Mouse (Mus musculus) neural tube, embryonic 14.5 days (tissue): Measurements from ENCODE around the gene Ninj1. TPM values are rescaled to one million over a fixed set of nuclear protein-coding genes. Genes with fewer than 3 reads are reported as not detected.

Experiments
- ATAC-seq: fragments of 200-750 bp; cut with Nextera tagmentation; 2 replicates; pipeline ENCODE4 v1.8.0; 2017; ENCODE audit warnings: low read depth, mild to moderate bottlenecking, moderate TSS enrichment, moderate library complexity
- H3K27ac ChIP-seq: fragments of 300-500 bp; sonication (generic); 2 replicates; pipeline ENCODE4 v1.5.1; 2014; ENCODE audit warnings: low read depth, mild to moderate bottlenecking, control low read depth, low read length, moderate library complexity, mixed read lengths
- H3K27me3 ChIP-seq: fragments of 300-500 bp; sonication (generic); 2 replicates; pipeline ENCODE4 v1.6.1; 2014; ENCODE audit warnings: low read length; ENCODE audit not compliant: control insufficient read depth, insufficient read depth
- H3K36me3 ChIP-seq: fragments of 300-500 bp; sonication (generic); 2 replicates; pipeline ENCODE4 v1.6.1; 2014; ENCODE audit warnings: low read length, mixed read lengths; ENCODE audit not compliant: control insufficient read depth, insufficient read depth
- H3K4me1 ChIP-seq: fragments of 300-500 bp; sonication (generic); 2 replicates; pipeline ENCODE4 v1.6.1; 2014; ENCODE audit warnings: low read length; ENCODE audit not compliant: control insufficient read depth, insufficient read depth
- H3K4me2 ChIP-seq: fragments of 300-500 bp; sonication (generic); 2 replicates; pipeline ENCODE4 v1.6.1; 2014; ENCODE audit warnings: mild to moderate bottlenecking, low read depth, low read length, control low read depth
- H3K4me3 ChIP-seq: fragments of 300-500 bp; sonication (generic); 2 replicates; pipeline ENCODE4 v1.5.1; 2014; ENCODE audit warnings: low read depth, low read length, control low read depth, mixed read lengths
- H3K9ac ChIP-seq: fragments of 300-500 bp; sonication (generic); replicated peaks from 2 replicates; pipeline ENCODE4 v1.6.1; 2014; ENCODE audit warnings: low read depth, mild to moderate bottlenecking, control low read depth, low read length, mixed read lengths
- H3K9me3 ChIP-seq: fragments of 300-500 bp; sonication (generic); 2 replicates; pipeline ENCODE4 v1.6.1; 2016; ENCODE audit warnings: low read length; ENCODE audit not compliant: control insufficient read depth
- WGBS: fragments of 180-500 bp; shearing (Covaris S2); extraction: QIAGEN DNeasy Blood & Tissue Kit; methylation state at CpG from one replicate; pipeline ENCODE4 v1.1.7; 2014; 5-methylcytosine and 5-hydroxymethylcytosine counted together
- polyA plus RNA-seq: library from polyadenylated mRNA; unstranded; fragments of >200 nt; fragmentation: Nextera tagmentation; extraction: Ambion mirVana; gene quantifications from 2 replicates; pipeline ENCODE4 v1.2.1, GENCODE M21; 2014

The Ninj1 gene
- polyA plus RNA-seq, 1 experiment from 2014 or later, result 29.0 TPM

- WGBS, result 85% methylated on average over 7 of the region's 7 CpGs
- no peaks in the 10 kb centered on the region for H3K4me1 ChIP-seq
- H3K9ac ChIP-seq, result no peak overlapping the region
- no peak overlapping the region for H3K4me2 ChIP-seq
- H3K27ac ChIP-seq, result no peak overlapping the region
- no peaks in the 10 kb centered on the region for H3K27me3 ChIP-seq
- H3K36me3 ChIP-seq, result no peaks in the 10 kb centered on the region
- no peak for ATAC-seq
- no peaks in the 10 kb centered on the region for H3K9me3 ChIP-seq
- H3K4me3 ChIP-seq, result no peak overlapping the region
These were observed 23.6 kb upstream of the Ninj1 start for GRCm38 (mm10) chr13:49163645-49164044.

- Histone ChIP-seq H3K9me3 (no peaks in the 10 kb centered on the region), H3K4me2 (no peak overlapping the region), H3K36me3 (no peaks in the 10 kb centered on the region), H3K9ac (no peak overlapping the region), H3K27me3 (no peaks in the 10 kb centered on the region), H3K4me1 (no peaks in the 10 kb centered on the region), H3K27ac (no peak overlapping the region), H3K4me3 (no peak overlapping the region)
- no peak for ATAC-seq
- 73% methylated on average over 9 of the region's 9 CpGs for WGBS
These were observed 20.2 kb upstream of the Ninj1 start for GRCm38 (mm10) chr13:49167081-49167480.

GRCm38 (mm10) chr13:49169448-49170207, 17.7 kb upstream of the Ninj1 start:
- Histone ChIP-seq H3K36me3 (no peaks in the 10 kb centered on the region), H3K4me1 (no peaks in the 10 kb centered on the region), H3K9ac (no peak overlapping the region), H3K27me3 (no peaks in the 10 kb centered on the region), H3K4me2 (no peak overlapping the region), H3K4me3 (no peak overlapping the region), H3K27ac (no peak overlapping the region), H3K9me3 (no peaks in the 10 kb centered on the region)
- peak; percentile 54; the same call in 1 of the 2 replicates for ATAC-seq
- WGBS, result 19% methylated on average over 17 of the region's 17 CpGs

GRCm38 (mm10) chr13:49170623-49171022, 16.7 kb upstream of the Ninj1 start:
- H3K4me2 ChIP-seq, result no peak overlapping the region
- H3K9ac ChIP-seq, result no peak overlapping the region
- H3K36me3 ChIP-seq, result no peaks in the 10 kb centered on the region
- ATAC-seq, result no peak
- H3K4me1 ChIP-seq, result no peaks in the 10 kb centered on the region
- no peaks in the 10 kb centered on the region for H3K27me3 ChIP-seq
- H3K4me3 ChIP-seq, result no peak overlapping the region
- no peaks in the 10 kb centered on the region for H3K9me3 ChIP-seq
- WGBS, result 93% methylated on average over 11 of the region's 11 CpGs
- no peak overlapping the region for H3K27ac ChIP-seq

- H3K27me3 ChIP-seq, result no peaks in the 10 kb centered on the region
- 86% methylated on average over 1 of the region's 1 CpGs for WGBS
These were observed 15.6 kb upstream of the Ninj1 start for GRCm38 (mm10) chr13:49171729-49172128.

GRCm38 (mm10) chr13:49172335-49172734, 14.9 kb upstream of the Ninj1 start:
- no peak for ATAC-seq
- WGBS, result 87% methylated on average over 7 of the region's 7 CpGs
- no peak overlapping the region for H3K27ac ChIP-seq

More at GRCm38 (mm10) chr13:49171729-49172128, 15.6 kb upstream of the Ninj1 start:
- Histone ChIP-seq H3K4me1 (no peaks in the 10 kb centered on the region), H3K36me3 (no peaks in the 10 kb centered on the region), H3K9ac (no peak overlapping the region), H3K4me3 (no peak overlapping the region), H3K27ac (no peak overlapping the region), H3K4me2 (no peak overlapping the region), H3K9me3 (no peaks in the 10 kb centered on the region)
- ATAC-seq, result no peak

GRCm38 (mm10) chr13:49172971-49173596, 14.2 kb upstream of the Ninj1 start:
- no peaks in the 10 kb centered on the region for H3K9me3 ChIP-seq
- H3K4me2 ChIP-seq, result no peak overlapping the region
- no peak overlapping the region for H3K4me3 ChIP-seq
- WGBS, result 5% methylated on average over 12 of the region's 12 CpGs
- H3K9ac ChIP-seq, result no peak overlapping the region
- H3K36me3 ChIP-seq, result no peaks in the 10 kb centered on the region
- H3K4me1 ChIP-seq, result no peaks in the 10 kb centered on the region
- H3K27ac ChIP-seq, result no peak overlapping the region
- peak; percentile 85; the same call in 1 of the 2 replicates for ATAC-seq
- no peaks in the 10 kb centered on the region for H3K27me3 ChIP-seq

More at GRCm38 (mm10) chr13:49172335-49172734, 14.9 kb upstream of the Ninj1 start:
- H3K4me1 ChIP-seq, result no peaks in the 10 kb centered on the region
- no peak overlapping the region for H3K9ac ChIP-seq
- H3K27me3 ChIP-seq, result no peaks in the 10 kb centered on the region
- no peak overlapping the region for H3K4me3 ChIP-seq
- H3K9me3 ChIP-seq, result no peaks in the 10 kb centered on the region
- no peak overlapping the region for H3K4me2 ChIP-seq
- H3K36me3 ChIP-seq, result no peaks in the 10 kb centered on the region

GRCm38 (mm10) chr13:49175509-49175908, 11.8 kb upstream of the Ninj1 start:
- H3K9ac ChIP-seq, result no peak overlapping the region
- WGBS, result 83% methylated on average over 10 of the region's 10 CpGs
- no peaks in the 10 kb centered on the region for H3K36me3 ChIP-seq
- no peak overlapping the region for H3K4me2 ChIP-seq
- H3K9me3 ChIP-seq, result no peaks in the 10 kb centered on the region
- no peaks in the 10 kb centered on the region for H3K4me1 ChIP-seq
- no peak overlapping the region for H3K27ac ChIP-seq
- no peak for ATAC-seq
- H3K4me3 ChIP-seq, result no peak overlapping the region
- no peaks in the 10 kb centered on the region for H3K27me3 ChIP-seq
